8 mouse cellular contexts compared by ENCODE assay signal in the genomic region with DNA sequence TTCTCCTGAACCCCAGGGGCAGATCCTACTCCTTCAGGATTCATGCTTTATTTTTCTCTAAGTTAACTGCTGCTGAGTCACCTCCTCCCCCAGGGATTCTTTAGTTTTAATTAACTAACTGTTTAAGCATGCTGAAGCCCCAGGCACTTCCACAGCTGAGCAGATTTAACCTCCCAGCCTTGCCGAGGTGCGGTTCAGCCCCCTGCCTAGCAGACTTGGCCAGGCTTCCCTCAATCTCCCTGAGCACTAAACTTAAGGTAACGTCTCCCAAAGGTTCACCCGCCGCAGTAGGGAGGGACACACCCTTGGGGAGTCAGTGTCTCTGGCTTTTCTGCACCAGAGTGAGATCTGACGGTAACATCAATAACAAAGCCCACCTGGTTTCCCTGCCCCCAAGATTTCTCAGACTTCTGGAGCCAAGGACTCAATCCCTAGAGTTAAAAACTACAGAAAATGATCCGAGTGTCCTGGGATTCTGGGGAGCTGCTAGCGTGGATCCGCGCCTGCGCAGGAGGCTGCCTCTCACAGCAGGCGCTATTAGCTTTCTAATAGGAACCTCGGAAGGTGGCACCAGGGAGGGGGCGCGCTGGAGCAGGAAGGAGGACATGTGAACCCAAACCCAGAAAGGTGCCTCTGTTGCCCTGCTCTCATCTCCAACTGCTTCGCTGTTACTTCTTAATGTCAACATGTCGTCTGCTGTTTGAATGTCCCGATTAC.
A peak's percentile ranks its signal among the peaks of the same experiment; 100 is the strongest.
DNase-seq lines count a peak whose midpoint lies in the region; ATAC-seq and TF ChIP-seq lines count a peak whose summit lies in the region.
"Had no signal": no experiment of that assay in that cellular context is flagged by ENCODE, and none has a peak within 500 bp of the region (broad histone marks: within the 10 kb centered on the region; RNA-seq: fewer than 3 reads in every experiment).

No protein-coding gene starts in this region.

- no peak for TF ChIP-seq CTCF in Patski (IDR thresholded peaks at IDR 0.05)
- TF ChIP-seq CTCF in brain, embryonic 14.5 days (IDR thresholded peaks at IDR 0.05; ENCODE audit: borderline replicate concordance, extremely low read depth, insufficient read depth, insufficient read length): peak; percentile 5; the same call in 1 of the 2 replicates

- peak overlapping the region; percentile 14 for H3K4me3 ChIP-seq in hindbrain, embryonic 14.5 days (replicated peaks; ENCODE audit: low read length)
- peak overlapping the region; percentile 22 for H3K4me3 ChIP-seq in limb, embryonic 11.5 days (ENCODE audit: low read depth, low read length)
- H3K4me3 ChIP-seq in midbrain, embryonic 16.5 days (ENCODE audit: low read depth, low read length): peak overlapping the region; percentile 14

- peak; percentile 87 for DNase-seq in Patski (ENCODE audit: low read depth, low spot score)
- DNase-seq in brain, embryonic 14.5 days (ENCODE audit: low read depth): peak; percentile 77
- peak; percentile 35 for DNase-seq in forelimb bud, embryonic 11.5 days (ENCODE audit: low read depth, low spot score)
- peak; percentile 61 for DNase-seq in hindbrain, embryonic 14.5 days (ENCODE audit: low spot score)
- DNase-seq in limb, embryonic 11.5 days (ENCODE audit: low spot score): peak; percentile 64
- no peak for DNase-seq in thymus, postnatal 36 days

- no peak for TF ChIP-seq POLR2A in brain, embryonic 14.5 days (IDR thresholded peaks at IDR 0.05; ENCODE audit: borderline replicate concordance, extremely low read depth, insufficient read depth, insufficient read length, poor library complexity, severe bottlenecking)

- POLR2A ChIA-PET in Patski (lab: Charles Lee): interaction anchor here (0.6 to 1.3 kb wide), 4 partner anchors 20 to 291 kb away, joined by 3 to 5 read pairs (median 4); no protein-coding TSS in a partner anchor

- peaks cover 34% of the 10 kb centered on the region for H3K4me1 ChIP-seq in hindbrain, embryonic 14.5 days (replicated peaks; ENCODE audit: control insufficient read depth, insufficient read depth, low read length)
- H3K4me1 ChIP-seq in limb, embryonic 11.5 days (ENCODE audit: control insufficient read depth, insufficient read depth, low read length): peaks cover 9% of the 10 kb centered on the region; the same call in 1 of the 2 replicates
- peaks cover 43% of the 10 kb centered on the region for H3K4me1 ChIP-seq in midbrain, embryonic 16.5 days (ENCODE audit: control insufficient read depth, insufficient read depth, low read length)

- in situ Hi-C loops in Patski (cut with MboI; ENCODE audit: low pct_unique_long_range_greater_than_20kb): loop anchor here (5.0 kb wide), 1 partner anchor 75 kb away; no protein-coding TSS in a partner anchor

- WGBS in hindbrain, embryonic 14.5 days: 2% methylated on average over 18 of the region's 18 CpGs
- 2% methylated on average over 18 of the region's 18 CpGs for WGBS in limb, embryonic 11.5 days
- WGBS in midbrain, embryonic 16.5 days: 1% methylated on average over 18 of the region's 18 CpGs

- CTCF ChIA-PET in Patski (lab: Charles Lee): interaction anchor here (1.3 to 3.6 kb wide), 3 partner anchors 11 to 20 kb away, joined by 3 to 12 read pairs (median 7); no protein-coding TSS in a partner anchor

- no peaks in the 10 kb centered on the region for H3K9me3 ChIP-seq in hindbrain, embryonic 14.5 days (ENCODE audit: control insufficient read depth, low read length)
- no peaks in the 10 kb centered on the region for H3K9me3 ChIP-seq in limb, embryonic 11.5 days (ENCODE audit: control insufficient read depth, low read length)
- H3K9me3 ChIP-seq in midbrain, embryonic 16.5 days (replicated peaks; ENCODE audit: control insufficient read depth, low read length, poor library complexity, severe bottlenecking): no peaks in the 10 kb centered on the region

- peak; percentile 97 for ATAC-seq in Patski
- ATAC-seq in hindbrain, embryonic 14.5 days (ENCODE audit: low FRiP score): no peak; the same call in 1 of the 2 replicates
- ATAC-seq in limb, embryonic 11.5 days (ENCODE audit: insufficient number of reproducible peaks, low FRiP score, low TSS enrichment, low read depth): no peak
- 0 out of 2 replicates have a peak, but pooled peaks have one; percentile 22 for ATAC-seq in midbrain, embryonic 16.5 days

- no peaks in the 10 kb centered on the region for H3K27me3 ChIP-seq in Patski
- peaks cover 4% of the 10 kb centered on the region; the same call in 1 of the 2 replicates for H3K27me3 ChIP-seq in hindbrain, embryonic 14.5 days (ENCODE audit: control insufficient read depth, insufficient read depth, low read length)
- no peaks in the 10 kb centered on the region for H3K27me3 ChIP-seq in limb, embryonic 11.5 days (ENCODE audit: control insufficient read depth, insufficient read depth, low read length)
- H3K27me3 ChIP-seq in midbrain, embryonic 16.5 days (ENCODE audit: control insufficient read depth, insufficient read depth, low read depth, low read length): no peaks in the 10 kb centered on the region

- H3K9ac ChIP-seq in hindbrain, embryonic 14.5 days: 0 out of 2 replicates have a peak overlapping the region, but pooled peaks have one; percentile 13
- peak overlapping the region; percentile 45 for H3K9ac ChIP-seq in limb, embryonic 11.5 days (ENCODE audit: low read length)
- H3K9ac ChIP-seq in midbrain, embryonic 16.5 days (ENCODE audit: low read depth, low read length): 0 out of 2 replicates have a peak overlapping the region, but pooled peaks have one; percentile 30
- H3K9ac ChIP-seq: liver, embryonic 14.5 days had no signal

- no peaks in the 10 kb centered on the region for H3K36me3 ChIP-seq in hindbrain, embryonic 14.5 days (replicated peaks; ENCODE audit: control insufficient read depth, insufficient read depth)
- no peaks in the 10 kb centered on the region for H3K36me3 ChIP-seq in limb, embryonic 11.5 days (ENCODE audit: control insufficient read depth, insufficient read depth, low read length)
- H3K36me3 ChIP-seq in midbrain, embryonic 16.5 days (ENCODE audit: control insufficient read depth, insufficient read depth, low read length): no peaks in the 10 kb centered on the region

- peak overlapping the region; percentile 17; the same call in 1 of the 2 replicates for H3K27ac ChIP-seq in hindbrain, embryonic 14.5 days
- no peak overlapping the region for H3K27ac ChIP-seq in limb, embryonic 11.5 days (replicated peaks; ENCODE audit: low read depth, low read length)
- H3K27ac ChIP-seq in midbrain, embryonic 16.5 days (ENCODE audit: low read length): no peak overlapping the region
- H3K27ac ChIP-seq: liver, embryonic 14.5 days had no signal

- H3K4me2 ChIP-seq in hindbrain, embryonic 14.5 days (replicated peaks): peak overlapping the region; percentile 45
- peak overlapping the region; percentile 65 for H3K4me2 ChIP-seq in limb, embryonic 11.5 days (ENCODE audit: low read depth, severe bottlenecking)
- peak overlapping the region; percentile 50 for H3K4me2 ChIP-seq in midbrain, embryonic 16.5 days (ENCODE audit: low read length)

Comparison
In these comparisons a context has a peak if more than half of its experiments do, and no peak if none do; other contexts are left out.
1. ATAC-seq: peak in Patski (single experiment) and midbrain, embryonic 16.5 days (single experiment); none in hindbrain, embryonic 14.5 days (single experiment) and limb, embryonic 11.5 days (single experiment).
2. DNase-seq: peak in Patski (single experiment), brain, embryonic 14.5 days (single experiment), forelimb bud, embryonic 11.5 days (single experiment), hindbrain, embryonic 14.5 days (single experiment) and limb, embryonic 11.5 days (single experiment); none in thymus, postnatal 36 days (0 of 2).
3. Peak in every context shown above with its lines, with median percentiles within 50 percentile points of each other: H3K4me2 ChIP-seq, H3K4me3 ChIP-seq and H3K9ac ChIP-seq.